Comparison of ENCODE assay signal across 28 mouse cellular contexts in the genomic region with DNA sequence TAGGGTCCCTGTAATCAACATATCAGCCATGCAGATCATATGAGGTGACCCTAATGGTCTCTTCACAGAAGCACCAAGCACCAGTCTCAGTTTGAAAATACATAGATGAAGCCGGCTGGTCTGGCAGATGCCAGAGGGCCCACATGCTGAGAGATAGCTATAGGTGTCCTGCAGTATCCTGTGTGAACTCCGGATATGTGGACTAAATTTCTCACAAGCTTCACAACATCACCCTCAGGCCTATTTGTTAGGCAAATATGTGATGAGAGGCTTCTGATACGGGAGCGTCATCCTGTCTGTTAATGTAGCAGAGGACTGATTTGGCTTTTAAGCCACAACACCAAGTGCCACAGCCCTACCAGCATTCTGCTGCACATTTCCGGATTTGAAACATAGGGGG. TPM values are rescaled to one million over a fixed set of nuclear protein-coding genes. Genes with fewer than 3 reads are reported as not detected.
DNase-seq lines count a peak whose midpoint lies in the region; ATAC-seq lines count a peak whose summit lies in the region.
"Had no signal": no experiment of that assay in that cellular context is flagged by ENCODE, and none has a peak within 500 bp of the region (broad histone marks: within the 10 kb centered on the region; RNA-seq: fewer than 3 reads in every experiment).

No protein-coding gene starts in this region.

- DNase-seq in cerebellum, adult 8-10 months, result no peak
- peak; percentile 21 for DNase-seq in midbrain, embryonic 11.5 days (ENCODE audit: low spot score, missing footprints)
- peak; percentile 78 for DNase-seq in cerebellum, adult 9-11 months
- no peak for DNase-seq in urinary bladder, postnatal 36 days (ENCODE audit: low spot score in 2 of 2)
- DNase-seq: adrenal gland, postnatal 10 days; gastrocnemius, postnatal 25 days; heart, adult 18-20 months; heart, postnatal 36 days; kidney, postnatal 14 days; left cerebral cortex, postnatal 4 days; liver, postnatal 0 days; right cerebral cortex, adult 18-20 months; spleen, adult 18-20 months; thymus, postnatal 14 days had no signal

- WGBS in midbrain, embryonic 11.5 days, result 82% methylated on average over 5 of the region's 5 CpGs
- WGBS in midbrain, embryonic 13.5 days, result 72% methylated on average over 5 of the region's 5 CpGs
- WGBS in hindbrain, embryonic 12.5 days, result 68% methylated on average over 5 of the region's 5 CpGs
- WGBS in intestine, embryonic 15.5 days, result 69% methylated on average over 5 of the region's 5 CpGs

- H3K4me3 ChIP-seq in midbrain, embryonic 11.5 days (ENCODE audit: low read depth, low read length), result no peak overlapping the region
- no peak overlapping the region for H3K4me3 ChIP-seq in midbrain, embryonic 13.5 days (replicated peaks)
- H3K4me3 ChIP-seq in hindbrain, embryonic 12.5 days, result no peak overlapping the region
- no peak overlapping the region for H3K4me3 ChIP-seq in intestine, embryonic 15.5 days (replicated peaks)
- H3K4me3 ChIP-seq: embryonic facial prominence, embryonic 10.5 days; embryonic facial prominence, embryonic 15.5 days; forebrain, embryonic 13.5 days; hindbrain, embryonic 13.5 days; liver, embryonic 12.5 days; midbrain, embryonic 15.5 days had no signal

- H3K4me2 ChIP-seq in midbrain, embryonic 11.5 days, result no peak overlapping the region
- H3K4me2 ChIP-seq in midbrain, embryonic 13.5 days (replicated peaks), result no peak overlapping the region
- no peak overlapping the region for H3K4me2 ChIP-seq in hindbrain, embryonic 12.5 days (replicated peaks)
- no peak overlapping the region for H3K4me2 ChIP-seq in intestine, embryonic 15.5 days (replicated peaks)
- H3K4me2 ChIP-seq: embryonic facial prominence, embryonic 15.5 days; forebrain, embryonic 13.5 days; heart, embryonic 11.5 days; hindbrain, embryonic 13.5 days; liver, embryonic 12.5 days; midbrain, embryonic 15.5 days had no signal

- no peaks in the 10 kb centered on the region for H3K9me3 ChIP-seq in midbrain, embryonic 11.5 days (ENCODE audit: control insufficient read depth, low read length)
- no peaks in the 10 kb centered on the region for H3K9me3 ChIP-seq in midbrain, embryonic 13.5 days
- no peaks in the 10 kb centered on the region for H3K9me3 ChIP-seq in hindbrain, embryonic 12.5 days (replicated peaks)
- H3K9me3 ChIP-seq in intestine, embryonic 15.5 days, result no peaks in the 10 kb centered on the region
- H3K9me3 ChIP-seq: embryonic facial prominence, embryonic 10.5 days; embryonic facial prominence, embryonic 15.5 days; forebrain, embryonic 13.5 days; hindbrain, embryonic 13.5 days; liver, embryonic 12.5 days; midbrain, embryonic 15.5 days had no signal

- no peak overlapping the region for H3K27ac ChIP-seq in midbrain, embryonic 11.5 days (ENCODE audit: low read depth, low read length)
- H3K27ac ChIP-seq in midbrain, embryonic 13.5 days, result no peak overlapping the region
- H3K27ac ChIP-seq in hindbrain, embryonic 12.5 days, result no peak overlapping the region
- H3K27ac ChIP-seq in intestine, embryonic 15.5 days, result no peak overlapping the region
- H3K27ac ChIP-seq: embryonic facial prominence, embryonic 10.5 days; embryonic facial prominence, embryonic 15.5 days; forebrain, embryonic 13.5 days; hindbrain, embryonic 13.5 days; liver, embryonic 12.5 days; macrophage; midbrain, embryonic 15.5 days had no signal

- peaks cover 12% of the 10 kb centered on the region for H3K4me1 ChIP-seq in midbrain, embryonic 11.5 days (ENCODE audit: control insufficient read depth, insufficient read depth, low read length)
- H3K4me1 ChIP-seq in midbrain, embryonic 13.5 days (replicated peaks), result peaks cover 40% of the 10 kb centered on the region
- H3K4me1 ChIP-seq in hindbrain, embryonic 12.5 days, result peaks cover 20% of the 10 kb centered on the region
- no peaks in the 10 kb centered on the region for H3K4me1 ChIP-seq in intestine, embryonic 15.5 days (replicated peaks)
- H3K4me1 ChIP-seq: embryonic facial prominence, embryonic 15.5 days had no signal

- H3K36me3 ChIP-seq in midbrain, embryonic 11.5 days (ENCODE audit: control insufficient read depth, insufficient read depth, low read length), result no peaks in the 10 kb centered on the region; the same call in 1 of the 2 replicates
- 0 out of 2 replicates have a peak, but pooled peaks cover 4% of the 10 kb centered on the region for H3K36me3 ChIP-seq in midbrain, embryonic 13.5 days
- no peaks in the 10 kb centered on the region for H3K36me3 ChIP-seq in hindbrain, embryonic 12.5 days
- 0 out of 2 replicates have a peak, but pooled peaks cover 6% of the 10 kb centered on the region for H3K36me3 ChIP-seq in intestine, embryonic 15.5 days
- H3K36me3 ChIP-seq: midbrain, embryonic 15.5 days had no signal

- no peaks in the 10 kb centered on the region for H3K27me3 ChIP-seq in midbrain, embryonic 11.5 days (ENCODE audit: control insufficient read depth, insufficient read depth, low read length)
- H3K27me3 ChIP-seq in midbrain, embryonic 13.5 days, result no peaks in the 10 kb centered on the region
- no peaks in the 10 kb centered on the region for H3K27me3 ChIP-seq in hindbrain, embryonic 12.5 days
- no peaks in the 10 kb centered on the region for H3K27me3 ChIP-seq in intestine, embryonic 15.5 days (replicated peaks)
- H3K27me3 ChIP-seq: CH12.LX; embryonic facial prominence, embryonic 15.5 days; forebrain, embryonic 13.5 days; liver, embryonic 12.5 days; midbrain, embryonic 15.5 days had no signal

- no peak overlapping the region for H3K9ac ChIP-seq in midbrain, embryonic 11.5 days (ENCODE audit: low read length)
- H3K9ac ChIP-seq in midbrain, embryonic 13.5 days (replicated peaks), result no peak overlapping the region
- no peak overlapping the region for H3K9ac ChIP-seq in hindbrain, embryonic 12.5 days
- no peak overlapping the region for H3K9ac ChIP-seq in intestine, embryonic 15.5 days
- H3K9ac ChIP-seq: embryonic facial prominence, embryonic 15.5 days; forebrain, embryonic 13.5 days; hindbrain, embryonic 13.5 days; liver, embryonic 12.5 days; liver, postnatal 0 days; midbrain, embryonic 15.5 days had no signal

- ATAC-seq in cerebellum, adult (ENCODE audit: insufficient number of reproducible peaks, low FRiP score, low TSS enrichment), result peak; percentile 39; the same call in 1 of the 2 replicates
- ATAC-seq in midbrain, embryonic 11.5 days (ENCODE audit: low FRiP score), result no peak
- ATAC-seq in midbrain, embryonic 13.5 days, result no peak
- ATAC-seq in hindbrain, embryonic 12.5 days (ENCODE audit: low FRiP score), result no peak
- no peak for ATAC-seq in intestine, embryonic 15.5 days
- ATAC-seq: forebrain, embryonic 13.5 days; intestine, postnatal 0 days; liver, embryonic 12.5 days; liver, postnatal 0 days; midbrain, embryonic 15.5 days had no signal

RNA-seq across cellular contexts. Expression of a gene that starts 37.9 kb away (rescaled TPM):
- 11.3 and 14.9 TPM in 2 replicates for polyA plus RNA-seq in midbrain, embryonic 11.5 days (2014; fragmentation: Nextera tagmentation; extraction: Ambion mirVana)
- 16.1 and 20.6 TPM in 2 replicates for polyA plus RNA-seq in midbrain, embryonic 13.5 days (2015; fragmentation: Nextera tagmentation; extraction: Ambion mirVana)
- 34.4 and 35.5 TPM in 2 replicates for polyA plus RNA-seq in hindbrain, embryonic 12.5 days (2016; fragmentation: Nextera tagmentation; extraction: Ambion mirVana)
- polyA plus RNA-seq in intestine, embryonic 15.5 days (2015; fragmentation: Nextera tagmentation; extraction: Ambion mirVana), result 9.6 and 11.2 TPM in 2 replicates

Comparison
In these comparisons a context has a peak if more than half of its experiments do, and no peak if none do; other contexts are left out.
1. DNase-seq: peak in midbrain, embryonic 11.5 days (single experiment) and cerebellum, adult 9-11 months (single experiment); none in cerebellum, adult 8-10 months (single experiment) and urinary bladder, postnatal 36 days (0 of 2).